Mouse (Mus musculus) liver, embryonic 14.5 days (tissue): ENCODE results near the gene Cacna1g.

Experiments
- CTCF ChIP-seq: IDR thresholded peaks from 2 replicates; pipeline ENCODE4 v1.5.1; 2016; ENCODE audit warnings: antibody characterized with exemption, low read depth, control low read depth
- EP300 ChIP-seq: IDR thresholded peaks from 2 replicates; pipeline ENCODE4 v1.6.1; 2016; ENCODE audit warnings: antibody characterized with exemption, low read depth

DNA sequence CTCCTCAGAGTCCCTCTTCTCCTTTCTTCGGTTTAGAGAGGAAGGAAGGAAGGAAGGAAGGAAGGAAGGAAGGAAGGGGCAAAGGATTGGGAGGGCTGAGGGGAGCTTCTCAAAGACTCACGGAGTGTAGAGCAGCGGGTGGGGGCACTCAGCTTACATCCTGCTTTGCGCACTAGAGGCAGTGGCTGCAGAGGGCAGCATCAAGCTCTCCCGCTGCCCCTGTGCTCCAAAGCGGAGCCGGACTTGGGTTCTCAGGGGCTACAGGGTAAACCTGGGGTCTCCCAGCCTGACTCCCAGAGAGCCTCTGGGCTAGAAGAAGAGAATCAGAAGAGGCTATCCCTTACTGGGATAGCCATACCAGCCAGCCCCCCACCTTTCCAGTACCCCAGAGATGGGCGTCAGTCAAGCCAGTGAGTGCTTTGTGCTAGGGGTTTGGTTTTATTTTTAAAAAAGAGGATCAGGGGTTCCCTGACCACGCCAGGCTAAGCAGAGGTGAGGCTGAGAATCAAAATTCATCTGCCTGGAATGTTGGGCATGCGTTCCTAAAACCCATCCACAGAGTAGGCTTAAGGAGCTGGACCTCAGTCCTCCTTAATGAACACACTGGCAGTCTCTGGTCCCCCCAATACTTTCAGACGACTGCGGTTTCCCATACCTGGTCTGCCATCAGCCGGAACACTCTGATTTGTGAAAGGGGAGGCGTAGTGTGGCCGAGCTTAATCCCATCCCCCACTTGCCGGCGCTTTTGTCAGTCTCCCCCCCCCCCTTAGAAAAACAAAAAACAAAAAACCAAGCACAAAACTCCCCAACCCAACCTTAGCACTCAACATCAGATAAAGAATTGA lies 2.0 kb downstream of the Cacna1g start:
- TF ChIP-seq CTCF (no peak), EP300 (no peak)
